35 mouse cellular contexts compared by ENCODE assay signal in genomic region chr3:61456598-61456997, GRCm38 (mm10).
"Had no signal": no experiment of that assay in that cellular context is flagged by ENCODE, and none has a peak within 500 bp of the region (broad histone marks: within the 10 kb centered on the region; RNA-seq: fewer than 3 reads in every experiment).

No protein-coding gene starts in this region.

- H3K9me3 ChIP-seq: heart, embryonic 10.5 days; heart, embryonic 13.5 days; heart, embryonic 15.5 days; hindbrain, embryonic 10.5 days; hindbrain, embryonic 12.5 days; hindbrain, embryonic 13.5 days; hindbrain, embryonic 15.5 days; intestine, embryonic 15.5 days had no signal

- ATAC-seq: hindbrain, embryonic 16.5 days; hindbrain, postnatal 0 days; inflammation-experienced regulatory T-cells, adult 6 months; intestine, embryonic 15.5 days; intestine, embryonic 16.5 days; intestine, postnatal 0 days had no signal

- H3K9ac ChIP-seq: heart, embryonic 12.5 days; heart, embryonic 13.5 days; heart, embryonic 15.5 days; hindbrain, embryonic 12.5 days; hindbrain, embryonic 13.5 days; hindbrain, embryonic 14.5 days; hindbrain, embryonic 15.5 days; intestine, embryonic 15.5 days; kidney, embryonic 15.5 days had no signal

- H3K4me3 ChIP-seq: heart, adult 2 months; heart, embryonic 10.5 days; heart, embryonic 12.5 days; heart, embryonic 13.5 days; heart, embryonic 15.5 days; hindbrain, embryonic 10.5 days; hindbrain, embryonic 12.5 days; hindbrain, embryonic 13.5 days; hindbrain, embryonic 15.5 days; intestine, embryonic 15.5 days; kidney, embryonic 15.5 days; layer of hippocampus, adult 2 months had no signal

- H3K27ac ChIP-seq: heart, adult 2 months; heart, embryonic 10.5 days; heart, embryonic 13.5 days; heart, embryonic 15.5 days; hindbrain, embryonic 10.5 days; hindbrain, embryonic 12.5 days; hindbrain, embryonic 13.5 days; hindbrain, embryonic 14.5 days; hindbrain, embryonic 15.5 days; hindbrain, postnatal 0 days; intestine, embryonic 15.5 days; kidney, embryonic 15.5 days; kidney, postnatal 0 days; layer of hippocampus, adult 2 months had no signal

- H3K36me3 ChIP-seq: heart, embryonic 10.5 days; heart, embryonic 12.5 days; heart, embryonic 13.5 days; heart, embryonic 15.5 days; hindbrain, embryonic 10.5 days; hindbrain, embryonic 12.5 days; hindbrain, embryonic 13.5 days; hindbrain, embryonic 15.5 days; intestine, embryonic 15.5 days; kidney, embryonic 15.5 days had no signal

- H3K4me2 ChIP-seq: heart, embryonic 11.5 days; heart, embryonic 12.5 days; heart, embryonic 13.5 days; heart, embryonic 15.5 days; hindbrain, embryonic 12.5 days; hindbrain, embryonic 13.5 days; hindbrain, embryonic 14.5 days; hindbrain, embryonic 15.5 days; intestine, embryonic 15.5 days; kidney, embryonic 15.5 days had no signal

- H3K27me3 ChIP-seq: heart, embryonic 12.5 days; heart, embryonic 13.5 days; heart, embryonic 15.5 days; hindbrain, embryonic 12.5 days; hindbrain, embryonic 13.5 days; hindbrain, embryonic 15.5 days; intestine, embryonic 15.5 days; kidney, embryonic 15.5 days had no signal

- H3K4me1 ChIP-seq: heart, embryonic 10.5 days; heart, embryonic 12.5 days; heart, embryonic 13.5 days; heart, embryonic 15.5 days; hindbrain, embryonic 10.5 days; hindbrain, embryonic 12.5 days; hindbrain, embryonic 13.5 days; hindbrain, embryonic 15.5 days; intestine, embryonic 15.5 days; kidney, embryonic 15.5 days had no signal

- DNase-seq: heart, adult 2 months; heart, postnatal 10 days; heart, postnatal 14 days; heart, postnatal 36 days; kidney, adult 11 months; kidney, adult 18-20 months; kidney, adult 2 months; kidney, adult 8-10 months; kidney, adult 9 months; kidney, postnatal 10 days; kidney, postnatal 14 days; kidney, postnatal 25 days; kidney, postnatal 36 days; kidney, postnatal 4 days; layer of hippocampus, adult 9-11 months; layer of hippocampus, postnatal 36 days had no signal
